Mouse (Mus musculus): ENCODE data around the gene Prm3.
A peak's percentile ranks its signal among the peaks of the same experiment; 100 is the strongest.
"Not testable (repeated sequence)": the region's sequence is repeated elsewhere in the genome, so short reads cannot be mapped to it uniquely, and the experiment has no call there.

The Prm3 gene

DNA sequence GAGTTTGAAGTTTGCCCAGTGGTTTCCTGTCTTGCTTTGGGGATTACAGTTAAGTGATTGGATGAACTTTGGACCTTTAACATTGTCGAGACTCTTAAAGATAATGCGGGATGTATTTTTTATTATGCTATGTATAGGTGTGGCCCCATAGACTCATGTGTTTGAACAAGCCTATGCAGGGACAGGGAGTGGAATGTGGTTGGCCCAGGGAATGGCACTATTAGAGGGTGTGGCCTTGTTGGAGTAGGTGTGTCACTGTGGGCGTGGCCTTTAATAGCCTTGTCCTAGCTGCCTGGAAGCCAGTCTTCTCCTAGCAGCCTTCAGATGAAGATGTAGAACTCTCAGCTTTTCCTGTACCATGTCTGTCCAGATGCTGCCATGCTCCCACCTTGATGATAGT, 11.7 kb upstream of the Prm3 start:
- not testable (repeated sequence) for DNase-seq (ENCODE audit: low spot score in 2 of 2)

- no peak for DNase-seq (ENCODE audit: low spot score in 2 of 2)
These were observed 5.3 kb upstream of the Prm3 start, which contains the start of gene Prm2 for GRCm38 (mm10) chr16:10796034-10796433. TSS of gene Prm2 (minus strand) at chr16:10796134.

DNA sequence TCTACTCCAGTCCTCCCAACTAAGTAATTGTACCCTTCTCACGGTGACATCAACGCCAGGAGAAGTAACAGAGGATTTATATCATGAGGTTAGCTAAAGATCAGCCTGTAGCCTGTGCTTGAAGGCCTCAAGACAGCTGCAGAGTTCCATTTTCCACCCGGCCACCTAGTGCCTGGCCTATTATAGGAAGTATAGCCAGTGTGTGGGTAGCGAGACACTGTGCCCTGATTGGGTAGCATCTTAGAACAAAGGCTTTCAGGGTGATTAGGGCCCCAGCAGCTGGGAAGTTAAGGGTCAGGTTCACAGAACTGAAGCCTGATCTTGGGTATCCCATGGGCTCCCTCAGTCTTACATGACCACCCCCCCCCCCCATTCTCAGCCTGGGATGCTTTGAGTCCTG, 1.8 kb downstream of the Prm3 start:
- no peak for DNase-seq (ENCODE audit: low spot score in 2 of 2)

GRCm38 (mm10) chr16:10788271-10788670, 2.4 kb downstream of the Prm3 start, which contains the start of gene Tnp2:
TSS of gene Tnp2 (minus strand) at chr16:10788660.
- DNase-seq (ENCODE audit: low spot score in 2 of 2), result no peak

- DNase-seq (ENCODE audit: low spot score in 2 of 2), result no peak
These were observed 3.1 kb downstream of the Prm3 start for GRCm38 (mm10) chr16:10787548-10788058.

DNA sequence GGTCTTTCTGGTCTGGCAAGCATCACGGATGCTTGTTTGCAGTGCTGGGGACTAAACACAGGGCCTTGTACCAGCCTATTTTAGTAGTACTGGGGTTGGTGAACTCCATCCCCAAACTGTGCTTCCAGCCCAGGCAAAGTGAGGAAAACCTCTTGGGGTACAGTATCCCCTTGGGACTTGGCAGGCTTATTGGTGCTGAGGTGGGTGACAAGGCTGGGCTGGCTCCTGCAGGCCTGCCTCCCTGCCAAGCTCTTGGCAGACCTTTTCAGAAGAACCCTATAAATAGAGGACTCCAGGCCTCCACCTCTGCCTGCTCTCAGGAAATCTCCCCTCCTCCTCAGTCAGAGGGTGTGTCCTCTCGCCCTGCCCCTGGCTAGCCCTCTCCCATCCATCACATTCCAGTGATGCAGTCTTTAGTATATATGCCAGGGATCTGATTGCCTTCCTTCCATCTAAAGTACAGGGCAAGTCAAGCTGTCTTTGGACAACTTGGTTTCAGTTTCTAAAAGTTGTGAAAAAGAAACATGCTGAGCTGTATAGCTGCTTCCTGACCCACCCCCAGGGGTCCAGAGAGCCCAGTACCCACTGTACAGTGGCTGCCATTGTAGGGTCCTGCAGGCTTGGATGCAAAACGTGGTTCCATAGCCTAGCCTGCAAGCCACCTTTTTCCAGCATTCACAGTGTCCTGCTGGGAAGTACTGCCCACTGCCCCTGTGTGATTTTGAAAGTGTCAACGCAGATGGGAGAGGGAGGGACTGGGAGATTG, 3.7 kb downstream of the Prm3 start:
- DNase-seq (ENCODE audit: low spot score in 2 of 2), result peak; percentile 51 to 60

- DNase-seq (ENCODE audit: low spot score in 2 of 2), result peak; percentile 83 to 86
These were observed 4.4 kb downstream of the Prm3 start for GRCm38 (mm10) chr16:10786288-10786687.

DNA sequence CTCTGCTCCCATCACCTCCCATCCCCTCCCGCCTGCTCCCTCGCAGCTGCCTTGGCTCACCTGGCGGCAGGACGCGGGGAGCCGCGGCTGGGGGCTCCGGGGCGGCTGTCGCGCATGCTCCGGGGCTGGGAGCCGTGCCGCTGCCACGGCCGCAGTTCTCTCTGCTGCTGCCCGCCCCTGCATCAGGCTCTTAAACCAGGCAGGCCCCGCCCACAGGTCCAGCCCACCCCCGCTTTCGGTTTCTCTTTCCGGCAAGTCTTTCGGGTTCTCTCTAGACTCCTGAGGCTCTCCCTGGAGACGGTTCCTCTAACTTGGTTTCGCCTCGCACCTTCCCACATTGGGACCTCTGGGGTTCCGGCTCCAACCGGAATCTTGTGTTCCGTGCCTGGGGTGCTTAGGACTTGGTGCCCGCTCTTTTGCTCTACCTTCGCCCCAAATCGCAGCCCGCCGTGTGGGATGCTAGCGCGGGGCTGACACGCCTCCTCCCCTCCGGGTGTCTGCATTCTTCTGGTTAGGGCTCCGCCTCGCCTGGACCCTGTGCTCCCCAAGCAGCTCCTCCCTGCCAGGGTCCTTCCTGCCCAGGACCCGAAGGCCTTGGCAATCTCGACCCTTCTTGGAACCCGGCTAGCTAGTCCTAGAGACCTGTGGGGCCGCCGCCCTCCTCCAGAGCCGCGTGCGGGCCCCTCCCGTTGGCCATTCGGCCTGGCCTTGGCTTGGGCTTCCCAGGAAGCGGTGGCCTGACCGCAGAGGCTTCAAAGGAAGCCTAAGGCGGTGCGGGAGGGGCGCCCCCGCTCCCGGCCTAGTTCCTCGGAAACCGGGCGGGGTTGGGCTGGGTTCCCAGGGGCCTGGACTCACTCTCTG, 5.1 kb downstream of the Prm3 start, which contains the start of gene Socs1:
TSS of gene Socs1 (minus strand) at position 166 of the 861 bp plus-strand sequence.
- DNase-seq (ENCODE audit: low spot score in 2 of 2), result peak; percentile 90 to 91

DNA sequence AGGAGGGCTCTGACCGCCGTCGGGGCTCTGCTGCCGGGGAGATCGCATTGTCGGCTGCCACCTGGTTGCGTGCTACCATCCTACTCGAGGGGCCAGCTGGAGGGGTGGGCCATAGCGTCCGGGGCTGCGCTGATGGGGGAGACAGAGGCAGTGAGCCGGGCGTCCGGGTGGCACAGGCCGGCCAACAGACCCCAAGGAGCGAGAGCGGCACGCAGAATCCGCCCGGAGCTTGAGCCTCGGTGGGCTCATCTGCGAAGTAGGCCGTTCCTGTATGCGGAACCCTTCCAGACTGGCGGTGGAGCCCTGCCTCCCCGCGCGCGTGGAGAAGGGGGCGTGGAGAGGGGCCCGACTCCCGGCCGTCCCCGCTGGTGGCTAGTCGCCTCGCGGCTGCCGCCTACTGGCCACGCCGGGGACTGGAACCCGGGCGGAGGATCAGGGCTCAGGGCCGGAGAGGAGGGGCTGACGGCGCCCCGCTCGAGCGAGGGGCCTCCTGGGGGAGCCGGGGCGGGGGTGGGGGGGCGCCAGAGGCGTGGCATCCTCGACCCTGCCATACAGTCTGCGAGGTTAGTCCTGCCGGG, 5.8 kb downstream of the Prm3 start:
- peak; percentile 88 to 90 for DNase-seq (ENCODE audit: low spot score in 2 of 2)

DNA sequence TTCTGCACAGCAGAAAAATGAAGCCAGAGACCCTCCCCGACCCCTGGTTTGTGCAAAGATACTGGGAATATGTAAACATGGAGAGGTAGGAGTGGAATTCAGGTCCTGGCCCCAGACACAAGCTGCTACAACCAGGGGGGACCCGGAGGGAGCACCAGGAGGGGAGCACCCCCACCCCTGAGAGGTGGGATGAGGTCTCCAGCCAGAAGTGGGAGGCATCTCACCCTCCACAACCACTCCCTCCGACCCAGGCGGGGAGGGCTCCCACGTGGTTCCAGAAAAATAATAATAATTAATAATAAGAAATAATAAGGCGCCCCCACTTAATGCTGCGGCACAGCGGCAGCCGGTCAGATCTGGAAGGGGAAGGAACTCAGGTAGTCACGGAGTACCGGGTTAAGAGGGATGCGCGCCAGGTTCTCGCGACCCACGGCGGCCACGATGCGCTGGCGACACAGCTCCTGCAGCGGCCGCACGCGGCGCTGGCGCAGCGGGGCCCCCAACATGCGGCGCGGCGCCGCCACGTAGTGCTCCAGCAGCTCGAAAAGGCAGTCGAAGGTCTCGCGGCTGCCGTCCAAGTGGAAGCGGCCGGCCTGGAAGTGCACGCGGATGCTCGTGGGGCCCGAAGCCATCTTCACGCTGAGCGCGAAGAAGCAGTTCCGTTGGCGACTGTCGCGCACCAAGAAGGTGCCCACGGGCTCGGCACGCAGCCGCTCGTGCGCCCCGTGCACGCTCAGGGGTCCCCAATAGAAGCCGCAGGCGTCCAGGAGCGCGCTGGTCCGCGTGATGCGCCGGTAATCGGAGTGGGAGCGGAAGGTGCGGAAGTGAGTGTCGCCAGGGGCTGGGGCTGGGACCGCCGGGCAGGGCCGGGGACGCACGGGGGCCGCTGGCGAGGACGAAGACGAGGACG, 6.6 kb downstream of the Prm3 start:
- DNase-seq (ENCODE audit: low spot score in 2 of 2), result peak; percentile 36 to 41

DNA sequence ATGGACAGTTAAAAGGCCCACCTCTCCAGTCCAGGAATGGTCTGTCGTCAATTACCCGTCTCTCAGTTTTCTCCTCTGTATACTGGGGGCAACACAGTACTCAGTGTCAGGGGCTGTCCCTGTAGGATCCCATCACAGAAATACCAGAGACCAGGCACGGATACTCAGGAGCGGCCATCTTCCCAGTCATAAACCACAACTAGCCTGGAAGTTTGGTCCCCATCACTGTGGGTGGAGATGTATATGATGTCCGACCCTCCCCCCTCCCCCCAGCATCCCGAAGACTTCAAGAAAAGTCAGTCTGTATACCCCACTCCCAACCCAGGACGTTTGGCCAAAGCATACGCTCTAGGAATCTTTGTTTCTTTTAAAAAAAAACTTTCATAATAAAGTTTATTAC, 7.3 kb downstream of the Prm3 start:
- DNase-seq (ENCODE audit: low spot score in 2 of 2), result no peak

DNA sequence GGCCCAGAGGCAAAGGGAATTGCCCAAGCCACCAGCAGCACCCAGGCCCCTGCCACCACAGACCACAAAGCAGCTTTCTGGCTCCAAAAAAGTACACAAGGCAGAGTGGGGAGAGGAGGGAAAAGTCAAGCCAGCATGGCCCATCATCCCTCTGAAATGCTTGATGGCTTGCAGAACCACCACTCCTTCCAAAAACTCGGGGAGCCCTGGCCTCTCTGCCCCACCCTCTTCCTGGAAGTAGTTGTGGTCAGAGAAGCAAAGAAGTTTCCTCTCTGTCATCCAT, 7.6 kb downstream of the Prm3 start:
- no peak for DNase-seq (ENCODE audit: low spot score in 2 of 2)

- DNase-seq (ENCODE audit: low spot score in 2 of 2), result no peak
These were observed 8.2 kb downstream of the Prm3 start for GRCm38 (mm10) chr16:10782377-10783151.

GRCm38 (mm10) chr16:10781862-10782371, 8.8 kb downstream of the Prm3 start:
- DNase-seq (ENCODE audit: low spot score in 2 of 2), result no peak

- DNase-seq (ENCODE audit: low spot score in 2 of 2), result no peak
These were observed 10.0 kb downstream of the Prm3 start for GRCm38 (mm10) chr16:10780631-10781120.

DNA sequence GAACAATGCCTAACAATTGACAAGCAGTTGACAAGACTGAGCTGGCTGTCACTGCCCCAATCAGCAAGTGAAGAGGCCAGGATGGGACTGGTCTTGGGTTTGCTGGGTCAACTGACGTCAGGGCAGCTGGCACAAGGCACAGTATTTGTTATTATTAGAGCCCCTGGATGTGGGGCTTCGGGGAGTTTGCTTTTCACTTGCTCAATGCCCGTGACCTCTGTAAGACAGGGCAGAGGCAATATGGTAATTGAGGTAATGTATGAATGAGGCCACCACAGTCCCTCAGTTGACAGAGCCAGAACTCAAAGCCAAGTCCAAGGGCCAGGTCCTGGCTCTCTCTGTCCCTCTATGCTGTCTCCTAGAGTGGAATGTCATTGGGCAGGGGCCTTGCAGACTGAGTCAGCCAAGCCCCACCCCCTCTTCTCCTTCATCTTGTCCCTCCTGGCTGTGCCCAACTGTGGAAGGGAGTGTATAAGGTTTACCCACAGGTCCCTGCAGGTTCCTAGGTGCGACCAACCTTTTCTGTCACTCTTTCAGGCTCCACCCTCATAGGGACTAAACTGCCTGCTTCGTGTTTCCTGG, 13.0 kb downstream of the Prm3 start:
- no peak for DNase-seq (ENCODE audit: low spot score in 2 of 2)

DNA sequence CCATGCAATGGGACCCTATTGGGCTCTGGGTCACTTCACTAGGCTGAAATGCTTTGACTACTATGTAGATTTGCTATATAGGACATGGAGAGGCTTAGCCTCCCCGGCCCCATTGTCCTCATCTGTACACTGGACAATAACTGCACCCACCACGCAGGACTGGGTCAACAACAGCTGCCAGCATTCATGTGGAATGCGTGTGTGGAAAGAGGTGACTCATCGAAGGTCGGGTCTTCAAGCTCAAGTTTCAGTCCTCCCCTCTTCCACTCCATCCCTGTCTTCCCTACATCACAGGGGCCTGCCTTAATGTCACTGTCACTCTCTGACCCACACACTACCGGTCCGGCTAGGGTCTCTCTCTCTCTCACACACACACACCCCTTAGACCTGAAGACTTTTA, 14.4 kb downstream of the Prm3 start:
- DNase-seq (ENCODE audit: low spot score in 2 of 2), result no peak

DNA sequence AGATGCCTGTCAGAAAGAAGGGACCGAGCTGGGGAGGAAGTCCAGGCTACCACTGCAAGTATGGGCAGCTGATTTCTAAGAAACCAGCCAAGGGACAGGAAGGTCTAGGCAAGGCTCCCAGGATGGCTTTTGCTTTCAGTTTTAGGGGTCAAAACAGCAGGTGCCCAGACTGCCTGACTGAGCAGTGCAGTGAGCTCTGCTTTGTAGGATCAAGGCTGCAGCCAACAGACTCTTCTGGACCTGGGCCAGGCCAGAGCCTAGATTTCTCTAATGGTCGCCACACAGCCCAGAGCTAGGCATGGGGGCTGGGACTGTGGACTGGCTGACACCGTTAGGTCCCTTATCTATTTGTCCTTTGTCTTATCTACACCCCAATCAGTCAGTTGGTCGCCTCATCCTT, 16.0 kb downstream of the Prm3 start:
- DNase-seq (ENCODE audit: low spot score in 2 of 2), result no peak

DNA sequence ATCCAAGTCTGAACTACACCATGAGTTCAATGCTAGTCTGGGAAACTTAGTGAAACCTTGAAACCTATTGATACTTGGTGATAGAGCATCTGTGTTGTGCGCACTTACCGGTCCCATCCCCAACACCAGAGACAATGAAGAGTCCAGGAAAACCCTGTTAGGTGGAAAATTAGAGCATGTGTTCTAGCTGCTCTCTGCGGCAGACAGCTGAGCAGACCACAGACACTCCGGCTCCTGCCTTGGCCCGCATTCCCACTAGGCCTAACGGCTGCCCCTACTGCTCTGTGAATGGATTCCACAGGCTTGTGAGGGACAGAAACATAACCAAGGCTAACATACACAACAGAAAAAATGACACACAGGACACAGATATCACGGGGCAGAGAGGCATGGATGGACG, 17.2 kb downstream of the Prm3 start:
- no peak for DNase-seq (ENCODE audit: low spot score in 2 of 2)

All from heart, adult 9 months (tissue).